Mouse (Mus musculus) intestine, postnatal 0 days (tissue): ENCODE data around the gene Rab17. TPM values are rescaled to one million over a fixed set of nuclear protein-coding genes. Genes with fewer than 3 reads are reported as not detected.
A peak's percentile ranks its signal among the peaks of the same experiment; 100 is the strongest.

Source experiments
- ATAC-seq: fragments of 200-750 bp; cut with Nextera tagmentation; 2 replicates; pipeline ENCODE4 v1.8.0; 2017; ENCODE audit warnings: mild to moderate bottlenecking, moderate TSS enrichment, moderate library complexity
- H3K27ac ChIP-seq: fragments of 300-500 bp; sonication (generic); 2 replicates; pipeline ENCODE4 v1.5.1; 2014; ENCODE audit warnings: mild to moderate bottlenecking, low read depth, low read length, moderate library complexity
- H3K27me3 ChIP-seq: fragments of 300-500 bp; sonication (generic); replicated peaks from 2 replicates; pipeline ENCODE4 v1.6.1; 2014; ENCODE audit warnings: low read length, mixed read lengths; ENCODE audit not compliant: control insufficient read depth, insufficient read depth
- H3K36me3 ChIP-seq: fragments of 300-500 bp; sonication (generic); 2 replicates; pipeline ENCODE4 v1.6.1; 2014; ENCODE audit warnings: mild to moderate bottlenecking, moderate library complexity; ENCODE audit not compliant: control insufficient read depth, insufficient read depth
- H3K4me1 ChIP-seq: fragments of 300-500 bp; sonication (generic); replicated peaks from 2 replicates; pipeline ENCODE4 v1.6.1; 2014; ENCODE audit warnings: antibody characterized with exemption, low read length, mixed read lengths; ENCODE audit not compliant: control insufficient read depth, insufficient read depth
- H3K4me2 ChIP-seq: fragments of 300-500 bp; sonication (generic); replicated peaks from 2 replicates; pipeline ENCODE4 v1.6.1; 2014; ENCODE audit warnings: low read depth, mild to moderate bottlenecking, moderate library complexity
- H3K4me3 ChIP-seq: fragments of 300-500 bp; sonication (generic); 2 replicates; pipeline ENCODE4 v1.5.1; 2014; ENCODE audit warnings: low read depth, low read length
- H3K9ac ChIP-seq: fragments of 300-500 bp; sonication (generic); 2 replicates; pipeline ENCODE4 v1.6.1; 2014; ENCODE audit warnings: mild to moderate bottlenecking, low read depth, low read length
- H3K9me3 ChIP-seq: fragments of 300-500 bp; sonication (generic); 2 replicates; pipeline ENCODE4 v1.6.1; 2016; ENCODE audit warnings: mixed run types; ENCODE audit not compliant: control insufficient read depth
- CTCF ChIP-seq: sonication (generic); IDR thresholded peaks from 2 replicates; pipeline ENCODE4 v1.5.1; 2016; ENCODE audit warnings: low read depth, mild to moderate bottlenecking, control low read depth, antibody characterized with exemption, moderate library complexity
- WGBS: fragments of 180-500 bp; shearing (Covaris S2); extraction: QIAGEN DNeasy Blood & Tissue Kit; methylation state at CpG from one replicate; pipeline ENCODE4 v1.1.7; 2014; 5-methylcytosine and 5-hydroxymethylcytosine counted together
- polyA plus RNA-seq: library from polyadenylated mRNA; unstranded; fragments of >200 nt; fragmentation: Nextera tagmentation; extraction: Ambion mirVana; gene quantifications from 2 replicates; pipeline ENCODE4 v1.2.1, GENCODE M21; 2015

The Rab17 gene
- polyA plus RNA-seq, 1 experiment from 2014 or later: 75.4 TPM

DNA sequence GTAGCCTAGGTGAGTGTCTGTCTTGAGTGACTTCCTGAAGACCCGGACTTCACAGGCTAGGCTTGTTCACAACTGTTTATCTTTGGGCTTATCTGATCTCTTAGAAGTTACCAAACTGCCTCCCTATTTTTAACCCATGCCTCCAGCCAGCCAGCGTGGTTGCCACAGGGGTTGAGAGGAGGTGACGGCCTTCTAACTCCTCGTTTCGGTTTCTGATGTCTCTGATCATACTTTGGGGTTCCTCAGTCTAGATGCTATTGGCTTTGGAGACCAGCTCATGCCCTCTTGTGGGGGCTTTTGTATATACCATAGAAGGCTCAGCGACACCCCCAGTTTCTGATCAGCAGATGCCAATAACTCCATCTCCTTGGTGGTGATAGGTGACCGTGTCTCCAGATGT lies 40.8 kb upstream of the Rab17 start:
- no peak for ATAC-seq
- H3K4me3 ChIP-seq: no peak overlapping the region
- TF ChIP-seq CTCF: 0 out of 2 replicates have a peak, but pooled peaks have one; percentile 14
- H3K27me3 ChIP-seq: no peaks in the 10 kb centered on the region
- no peaks in the 10 kb centered on the region for H3K9me3 ChIP-seq
- H3K4me2 ChIP-seq: no peak overlapping the region
- H3K36me3 ChIP-seq: no peaks in the 10 kb centered on the region
- H3K4me1 ChIP-seq: 0 out of 2 replicates have a peak, but pooled peaks cover 7% of the 10 kb centered on the region
- no peak overlapping the region for H3K9ac ChIP-seq
- 69% methylated on average over 7 of the region's 7 CpGs for WGBS
- no peak overlapping the region for H3K27ac ChIP-seq

DNA sequence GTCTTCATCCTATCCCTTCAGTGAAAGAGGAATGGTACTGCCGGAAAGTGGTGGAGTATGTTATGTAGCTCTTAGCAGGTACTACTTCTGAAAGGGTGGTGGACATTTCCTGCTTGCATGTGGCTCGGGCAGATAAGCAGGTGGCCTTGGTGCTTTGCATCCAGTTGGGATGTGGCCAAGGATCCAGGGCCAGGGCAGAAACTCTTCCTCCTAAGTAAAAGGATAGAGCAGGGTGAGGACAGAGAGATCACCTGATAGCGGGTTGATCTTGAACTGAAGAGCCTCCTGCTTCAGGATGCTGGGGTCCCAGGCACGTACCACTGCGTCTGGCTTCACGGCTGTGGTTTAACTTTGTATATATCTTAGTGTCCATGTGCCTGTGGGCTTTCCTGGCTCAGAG lies 39.8 kb upstream of the Rab17 start:
- Histone ChIP-seq H3K4me1 (0 out of 2 replicates have a peak, but pooled peaks cover 7% of the 10 kb centered on the region), H3K36me3 (no peaks in the 10 kb centered on the region), H3K27me3 (no peaks in the 10 kb centered on the region), H3K4me2 (no peak overlapping the region), H3K9ac (no peak overlapping the region), H3K27ac (no peak overlapping the region), H3K9me3 (no peaks in the 10 kb centered on the region), H3K4me3 (no peak overlapping the region)
- no peak for ATAC-seq
- no peak for TF ChIP-seq CTCF
- 69% methylated on average over 6 of the region's 6 CpGs for WGBS

DNA sequence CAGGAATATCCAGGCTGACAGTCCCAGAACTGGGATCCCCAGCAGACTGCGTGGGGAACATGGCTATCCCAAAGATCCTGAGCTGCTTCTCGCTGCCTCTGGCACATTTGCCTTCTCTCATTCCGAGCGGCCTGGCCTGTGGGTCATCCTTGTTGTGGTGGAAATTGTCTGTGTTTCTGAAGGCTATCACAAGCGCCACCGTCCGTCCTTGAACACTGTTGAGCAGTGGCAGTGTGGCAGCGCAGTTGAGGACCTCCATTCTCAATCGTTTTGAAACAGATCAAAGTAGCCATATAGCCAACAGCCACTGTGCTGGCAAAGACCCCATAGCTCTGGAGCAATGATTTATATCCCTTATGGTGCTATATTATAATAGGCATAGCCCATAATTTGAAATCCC lies 39.3 kb upstream of the Rab17 start:
- Histone ChIP-seq H3K9ac (no peak overlapping the region), H3K4me2 (no peak overlapping the region), H3K4me3 (no peak overlapping the region), H3K27ac (no peak overlapping the region), H3K36me3 (no peaks in the 10 kb centered on the region), H3K9me3 (no peaks in the 10 kb centered on the region), H3K4me1 (0 out of 2 replicates have a peak, but pooled peaks cover 7% of the 10 kb centered on the region), H3K27me3 (no peaks in the 10 kb centered on the region)
- no peak for TF ChIP-seq CTCF
- 90% methylated on average over 9 of the region's 9 CpGs for WGBS
- no peak for ATAC-seq

DNA sequence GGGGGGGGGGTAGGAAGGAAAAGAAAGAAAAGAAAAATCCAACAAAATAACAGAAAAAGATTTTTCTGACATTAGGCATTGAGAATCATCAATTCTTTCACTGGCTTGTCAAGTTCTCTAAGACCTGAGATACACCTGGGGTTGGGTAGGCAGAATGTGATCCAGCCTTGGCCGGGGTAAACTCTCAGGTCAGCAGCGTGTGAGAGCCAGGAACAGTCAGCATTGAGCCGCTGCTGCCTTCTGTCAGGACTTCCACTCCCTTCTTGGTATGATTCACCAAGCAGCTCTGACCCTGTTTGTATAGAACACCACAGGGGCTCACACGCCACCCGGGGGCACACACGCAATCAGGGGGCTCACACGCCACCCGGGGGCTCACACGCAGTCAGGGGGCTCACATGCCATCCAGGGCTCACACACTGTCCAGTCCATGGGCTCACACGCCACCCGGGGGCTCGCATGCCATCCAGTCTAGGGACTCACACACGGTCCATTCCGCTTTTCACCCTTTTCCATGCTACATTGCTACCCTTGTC lies 38.8 kb upstream of the Rab17 start:
- no peak overlapping the region for H3K27ac ChIP-seq
- H3K4me2 ChIP-seq: no peak overlapping the region
- no peak for ATAC-seq
- TF ChIP-seq CTCF: no peak
- H3K36me3 ChIP-seq: no peaks in the 10 kb centered on the region
- no peaks in the 10 kb centered on the region for H3K27me3 ChIP-seq
- 0 out of 2 replicates have a peak, but pooled peaks cover 7% of the 10 kb centered on the region for H3K4me1 ChIP-seq
- H3K9ac ChIP-seq: no peak overlapping the region
- H3K4me3 ChIP-seq: no peak overlapping the region
- WGBS: 91% methylated on average over 14 of the region's 14 CpGs
- no peaks in the 10 kb centered on the region for H3K9me3 ChIP-seq

DNA sequence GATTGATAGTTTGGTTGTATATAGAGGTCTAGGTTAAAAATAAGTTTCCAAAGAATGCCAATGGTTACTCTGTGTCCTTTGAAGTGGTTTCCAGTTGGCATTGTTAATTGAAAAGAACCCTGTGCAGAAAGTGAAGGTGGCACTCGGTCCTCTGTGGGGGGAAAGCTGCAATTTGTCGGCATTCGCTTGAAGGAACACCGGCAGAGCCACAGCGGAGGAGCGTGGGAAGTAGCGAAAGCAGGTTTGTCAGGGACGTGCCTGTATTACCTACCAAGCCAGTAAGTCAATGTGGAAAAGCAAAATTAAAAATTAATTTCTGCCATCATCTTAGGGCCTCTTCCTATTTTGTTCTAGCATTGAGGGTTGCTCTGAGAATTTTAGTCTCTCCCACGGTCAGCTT lies 37.2 kb upstream of the Rab17 start:
- Histone ChIP-seq H3K4me2 (no peak overlapping the region), H3K27ac (no peak overlapping the region), H3K9ac (no peak overlapping the region), H3K4me1 (0 out of 2 replicates have a peak, but pooled peaks cover 4% of the 10 kb centered on the region), H3K27me3 (no peaks in the 10 kb centered on the region), H3K4me3 (no peak overlapping the region), H3K9me3 (no peaks in the 10 kb centered on the region), H3K36me3 (no peaks in the 10 kb centered on the region)
- WGBS: 82% methylated on average over 9 of the region's 9 CpGs
- ATAC-seq: no peak
- TF ChIP-seq CTCF: no peak

DNA sequence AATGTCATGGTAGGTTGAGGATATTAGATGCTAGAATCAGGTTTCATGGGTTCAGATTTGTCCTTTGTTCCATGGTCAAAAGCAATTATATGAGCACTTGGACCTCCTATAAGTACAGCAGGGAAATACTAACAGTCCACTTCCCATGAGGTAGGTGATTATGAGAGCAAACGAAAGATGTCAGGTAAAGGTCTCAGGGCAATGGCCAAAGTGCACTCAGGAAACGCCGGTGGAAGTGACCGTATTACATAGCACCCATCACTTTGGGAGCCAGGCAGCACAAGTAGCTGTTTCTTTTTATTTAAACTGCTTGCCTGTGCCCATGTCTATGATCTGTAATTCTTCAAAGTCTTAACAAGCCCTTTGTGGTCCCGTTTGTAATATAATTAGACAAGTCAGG lies 36.6 kb upstream of the Rab17 start:
- no peak for TF ChIP-seq CTCF
- no peak for ATAC-seq
- no peaks in the 10 kb centered on the region for H3K9me3 ChIP-seq
- WGBS: 52% methylated on average over 5 of the region's 5 CpGs
- H3K27ac ChIP-seq: no peak overlapping the region
- 0 out of 2 replicates have a peak, but pooled peaks cover 4% of the 10 kb centered on the region for H3K4me1 ChIP-seq
- no peaks in the 10 kb centered on the region for H3K36me3 ChIP-seq
- H3K27me3 ChIP-seq: no peaks in the 10 kb centered on the region
- H3K4me3 ChIP-seq: no peak overlapping the region
- H3K4me2 ChIP-seq: no peak overlapping the region
- H3K9ac ChIP-seq: no peak overlapping the region
